Comparison of ENCODE assay signal across 19 mouse cellular contexts in genomic region chr5:96824769-96825327, GRCm38 (mm10). TPM values are rescaled to one million over a fixed set of nuclear protein-coding genes. Genes with fewer than 3 reads are reported as not detected.
A peak's percentile ranks its signal among the peaks of the same experiment; 100 is the strongest.
DNase-seq lines count a peak whose midpoint lies in the region; ATAC-seq lines count a peak whose summit lies in the region.
"Had no signal": no experiment of that assay in that cellular context is flagged by ENCODE, and none has a peak within 500 bp of the region (broad histone marks: within the 10 kb centered on the region; RNA-seq: fewer than 3 reads in every experiment).

No protein-coding gene starts in this region.

- DNase-seq in CD4-positive helper T cell, adult 2 months (ENCODE audit: low read depth, low spot score) = peak; percentile 81
- DNase-seq in CD4-positive, CD25-positive, alpha-beta regulatory T cell, adult 2 months (ENCODE audit: low read depth, low spot score) = peak; percentile 52
- DNase-seq in naive thymus-derived CD4-positive, alpha-beta T cell, adult 2 months (ENCODE audit: low read depth) = peak; percentile 53
- no peak for DNase-seq in kidney, postnatal 10 days
- DNase-seq in gastrocnemius, postnatal 25 days = no peak
- DNase-seq: adrenal gland, postnatal 10 days; cerebellum, adult 11 months; cerebellum, adult 2 months; cerebellum, adult 9-11 months; cerebellum, postnatal 25 days; forebrain, postnatal 0 days; gastrocnemius, postnatal 36 days; heart, postnatal 10 days; heart, postnatal 36 days; kidney, adult 11 months had no signal

- ATAC-seq in activated CD4-positive, CD25-positive, alpha-beta regulatory T cell, adult 4 months = peak; percentile 69
- ATAC-seq: forebrain, embryonic 14.5 days; forebrain, postnatal 0 days; hindbrain, postnatal 0 days; intestine, embryonic 15.5 days had no signal

RNA-seq across cellular contexts. Expression of gene Anxa3, which starts 31.7 kb away (rescaled TPM):
- polyA plus RNA-seq in activated CD4-positive, CD25-positive, alpha-beta regulatory T cell, adult 4 months (2017; shearing (Covaris generic)) = under 1 TPM in 1 of 2 experiments, not detected in 1; 0.55 TPM
- total RNA-seq in gastrocnemius, postnatal 25 days (2021) = 10 to 100 TPM; 20.2 to 20.5 TPM

Comparison
In these comparisons a context has a peak if more than half of its experiments do, and no peak if none do; other contexts are left out.
1. DNase-seq: peak in CD4-positive helper T cell, adult 2 months (single experiment), CD4-positive, CD25-positive, alpha-beta regulatory T cell, adult 2 months (single experiment) and naive thymus-derived CD4-positive, alpha-beta T cell, adult 2 months (single experiment); none in kidney, postnatal 10 days (single experiment) and gastrocnemius, postnatal 25 days (single experiment).